In the genomic region with DNA sequence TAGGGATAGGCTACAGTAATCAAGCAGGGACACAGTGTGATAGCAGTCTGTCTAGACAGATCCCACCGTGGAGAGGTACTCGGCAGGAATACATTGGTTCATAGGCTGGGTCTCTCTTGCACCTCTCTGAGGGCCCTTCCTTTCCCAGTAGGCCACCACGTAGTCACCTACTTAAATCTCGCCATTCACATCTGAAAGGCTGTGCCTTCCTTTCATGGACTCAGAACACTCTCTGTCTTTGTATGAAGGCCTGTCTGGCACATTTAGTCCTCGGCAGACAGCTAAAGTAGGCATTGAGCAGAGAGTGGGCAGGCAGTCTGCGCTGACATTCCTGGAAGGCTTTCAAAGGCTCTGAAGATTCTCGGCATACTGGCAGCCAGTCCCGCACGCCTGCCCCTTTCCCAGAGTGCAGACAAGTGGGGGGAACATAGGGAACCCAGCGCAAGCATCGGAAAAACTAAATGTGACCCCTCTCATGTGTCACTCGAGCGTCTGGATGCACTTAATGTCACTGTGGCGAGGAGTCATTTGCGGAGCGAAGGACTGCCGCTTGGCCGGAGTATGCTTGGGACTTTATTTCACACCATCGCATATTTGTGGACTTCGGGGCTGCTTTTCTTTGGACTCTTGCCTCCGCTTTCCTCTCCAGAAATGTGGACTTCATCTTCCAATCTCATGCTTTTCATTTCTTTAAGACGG, we compare ENCODE assay signal across 8 mouse cellular contexts.
A peak's percentile ranks its signal among the peaks of the same experiment; 100 is the strongest.
DNase-seq lines count a peak whose midpoint lies in the region; ATAC-seq lines count a peak whose summit lies in the region.

No protein-coding gene starts in this region.

- no peak overlapping the region for H3K4me3 ChIP-seq in neural tube, embryonic 12.5 days
- H3K4me3 ChIP-seq in hindbrain, embryonic 16.5 days (ENCODE audit: low read length) = no peak overlapping the region
- H3K4me3 ChIP-seq in neural tube, embryonic 13.5 days = no peak overlapping the region

- DNase-seq in neural tube, embryonic 10.5 days (ENCODE audit: extremely low spot score, low spot score) = no peak
- DNase-seq in left cerebral cortex, adult 11 months (ENCODE audit: low spot score) = peak; percentile 51
- no peak for DNase-seq in retina, postnatal 1 day

- no peak overlapping the region for H3K27ac ChIP-seq in neural tube, embryonic 12.5 days
- H3K27ac ChIP-seq in hindbrain, embryonic 16.5 days (ENCODE audit: low read depth, low read length) = peak overlapping the region; percentile 79
- H3K27ac ChIP-seq in neural tube, embryonic 13.5 days (replicated peaks) = peak overlapping the region; percentile 67

- ATAC-seq in neural tube, embryonic 12.5 days (ENCODE audit: low FRiP score, low read depth) = peak; percentile 58
- ATAC-seq in frontal cortex, adult (ENCODE audit: low TSS enrichment) = peak; percentile 99
- peak; percentile 92 for ATAC-seq in hindbrain, embryonic 16.5 days
- peak; percentile 72 for ATAC-seq in neural tube, embryonic 13.5 days (ENCODE audit: low read depth)
- no peak for ATAC-seq in erythroid progenitor cell, adult 5-6 weeks (replicated peaks; ENCODE audit: low FRiP score, poor library complexity, severe bottlenecking)

- no peaks in the 10 kb centered on the region for H3K27me3 ChIP-seq in neural tube, embryonic 12.5 days (replicated peaks)
- H3K27me3 ChIP-seq in hindbrain, embryonic 16.5 days (replicated peaks; ENCODE audit: control insufficient read depth, insufficient read depth, low read length) = no peaks in the 10 kb centered on the region
- H3K27me3 ChIP-seq in neural tube, embryonic 13.5 days = no peaks in the 10 kb centered on the region

- peaks cover 19% of the 10 kb centered on the region; the same call in 1 of the 2 replicates for H3K4me1 ChIP-seq in neural tube, embryonic 12.5 days
- H3K4me1 ChIP-seq in hindbrain, embryonic 16.5 days (ENCODE audit: control insufficient read depth, insufficient read depth, low read depth, low read length) = peaks cover 10% of the 10 kb centered on the region
- H3K4me1 ChIP-seq in neural tube, embryonic 13.5 days (replicated peaks) = peaks cover 30% of the 10 kb centered on the region; the same call in 1 of the 2 replicates

- no peak overlapping the region for H3K4me2 ChIP-seq in neural tube, embryonic 12.5 days (replicated peaks)
- peak overlapping the region; percentile 13 for H3K4me2 ChIP-seq in hindbrain, embryonic 16.5 days (ENCODE audit: low read length)
- peak overlapping the region; percentile 4; the same call in 1 of the 2 replicates for H3K4me2 ChIP-seq in neural tube, embryonic 13.5 days

- H3K9ac ChIP-seq in neural tube, embryonic 12.5 days = no peak overlapping the region
- no peak overlapping the region for H3K9ac ChIP-seq in hindbrain, embryonic 16.5 days (ENCODE audit: low read depth, low read length)
- H3K9ac ChIP-seq in neural tube, embryonic 13.5 days = no peak overlapping the region

- WGBS in neural tube, embryonic 12.5 days = 77% methylated on average over 22 of the region's 22 CpGs
- 41% methylated on average over 22 of the region's 22 CpGs for WGBS in hindbrain, embryonic 16.5 days
- 65% methylated on average over 22 of the region's 22 CpGs for WGBS in neural tube, embryonic 13.5 days

- peaks cover 19% of the 10 kb centered on the region for H3K36me3 ChIP-seq in neural tube, embryonic 12.5 days
- H3K36me3 ChIP-seq in hindbrain, embryonic 16.5 days (ENCODE audit: control insufficient read depth, insufficient read depth, low read length) = 0 out of 2 replicates have a peak, but pooled peaks cover 5% of the 10 kb centered on the region
- H3K36me3 ChIP-seq in neural tube, embryonic 13.5 days = peaks cover 9% of the 10 kb centered on the region

- no peaks in the 10 kb centered on the region for H3K9me3 ChIP-seq in neural tube, embryonic 12.5 days
- no peaks in the 10 kb centered on the region for H3K9me3 ChIP-seq in hindbrain, embryonic 16.5 days (ENCODE audit: control insufficient read depth, low read length)
- H3K9me3 ChIP-seq in neural tube, embryonic 13.5 days = no peaks in the 10 kb centered on the region
